Comparison of ENCODE assay signal across 11 mouse cellular contexts in the genomic region with DNA sequence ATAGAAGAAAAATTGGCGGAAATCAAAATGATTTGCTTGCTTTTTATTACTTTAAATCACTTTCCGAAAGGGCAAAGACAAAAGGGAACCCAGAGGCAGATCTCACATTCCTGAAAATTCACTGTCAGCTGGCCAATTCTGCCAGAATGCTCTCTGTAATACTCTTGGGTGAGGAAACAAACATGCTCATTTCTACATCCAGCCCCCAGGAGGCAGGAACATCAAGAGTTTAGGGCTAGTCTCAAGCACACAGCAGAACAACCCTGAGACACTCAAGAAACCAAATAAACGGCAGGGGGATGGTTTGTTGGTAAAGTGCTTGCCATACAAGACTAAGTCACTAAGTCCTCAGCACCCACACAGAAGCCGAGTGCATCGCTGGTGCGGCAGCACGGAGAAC.
"Had no signal": no experiment of that assay in that cellular context is flagged by ENCODE, and none has a peak within 500 bp of the region (broad histone marks: within the 10 kb centered on the region; RNA-seq: fewer than 3 reads in every experiment).

No protein-coding gene starts in this region.

- H3K4me2 ChIP-seq: kidney, embryonic 15.5 days; limb, embryonic 15.5 days; liver, embryonic 12.5 days; midbrain, embryonic 12.5 days; neural tube, embryonic 15.5 days had no signal

- H3K27me3 ChIP-seq: kidney, embryonic 15.5 days; limb, embryonic 15.5 days; liver, embryonic 12.5 days; midbrain, embryonic 12.5 days; neural tube, embryonic 15.5 days had no signal

- ATAC-seq: liver, embryonic 12.5 days had no signal

- H3K9me3 ChIP-seq: kidney, embryonic 15.5 days; limb, embryonic 15.5 days; liver, embryonic 12.5 days; midbrain, embryonic 12.5 days; neural tube, embryonic 15.5 days had no signal

- H3K36me3 ChIP-seq: limb, embryonic 15.5 days; midbrain, embryonic 12.5 days; neural tube, embryonic 15.5 days had no signal

- H3K9ac ChIP-seq: kidney, embryonic 15.5 days; limb, embryonic 15.5 days; liver, embryonic 12.5 days; midbrain, embryonic 12.5 days; neural tube, embryonic 15.5 days had no signal

- H3K4me1 ChIP-seq: kidney, embryonic 15.5 days; limb, embryonic 15.5 days; liver, embryonic 12.5 days; neural tube, embryonic 15.5 days had no signal

- H3K27ac ChIP-seq: kidney, embryonic 15.5 days; limb, embryonic 15.5 days; liver, embryonic 12.5 days; midbrain, embryonic 12.5 days; neural tube, embryonic 15.5 days had no signal

- H3K4me3 ChIP-seq: kidney, embryonic 15.5 days; limb, embryonic 15.5 days; liver, embryonic 12.5 days; midbrain, embryonic 12.5 days; neural tube, embryonic 15.5 days had no signal

- DNase-seq: kidney, postnatal 25 days; layer of hippocampus, adult 9-11 months; layer of hippocampus, postnatal 36 days; right cerebral cortex, adult 18-20 months; right cerebral cortex, postnatal 25 days; thymus, postnatal 36 days had no signal
